Mouse (Mus musculus) heart, adult 2 months (tissue): Measurements from ENCODE around the gene Kirrel. TPM values are rescaled to one million over a fixed set of nuclear protein-coding genes. Genes with fewer than 3 reads are reported as not detected.

Experiments used
- DNase-seq, 2 experiments: peaks; one replicate each; pipeline ENCODE4 v3.0.0; 2021
- H3K27ac ChIP-seq: fragments of 200-600 bp; 2 replicates; pipeline ENCODE4 v1.8.1; 2022
- H3K27me3 ChIP-seq: fragments of 200-500 bp; 2 replicates; pipeline ENCODE4 v1.6.1; 2012; ENCODE audit warnings: mild to moderate bottlenecking, low read length, inconsistent platforms, mixed read lengths; ENCODE audit not compliant: control insufficient read depth, insufficient read depth
- H3K36me3 ChIP-seq: fragments of 200-500 bp; 2 replicates; pipeline ENCODE4 v1.6.1; 2012; ENCODE audit warnings: low read length, inconsistent platforms; ENCODE audit not compliant: control insufficient read depth, insufficient read depth
- H3K4me1 ChIP-seq: fragments of 200-500 bp; 2 replicates; pipeline ENCODE4 v1.6.1; 2011; ENCODE audit warnings: low read length; ENCODE audit not compliant: control insufficient read depth, insufficient read depth
- H3K4me3 ChIP-seq: fragments of 200-600 bp; 2 replicates; pipeline ENCODE4 v1.8.1; 2022
- H3K79me2 ChIP-seq: fragments of 200-500 bp; replicated peaks from 2 replicates; pipeline ENCODE4 v1.6.1; 2012; ENCODE audit warnings: mild to moderate bottlenecking, inconsistent platforms, low read length, moderate library complexity, mixed read lengths; ENCODE audit not compliant: control insufficient read depth, insufficient read depth
- H3K9ac ChIP-seq: fragments of 200-500 bp; 2 replicates; pipeline ENCODE4 v1.6.1; 2012; ENCODE audit warnings: low read depth, mild to moderate bottlenecking, control low read depth, inconsistent platforms, low read length, mixed read lengths
- CTCF ChIP-seq: fragments of 200-600 bp; IDR thresholded peaks from 2 replicates; pipeline ENCODE4 v1.8.1; 2022; ENCODE audit warnings: antibody characterized with exemption, mild to moderate bottlenecking, moderate library complexity
- EP300 ChIP-seq: fragments of 200-500 bp; IDR thresholded peaks from 2 replicates; pipeline ENCODE4 v1.6.1; 2011; ENCODE audit warnings: low read depth, low read length, control low read depth; ENCODE audit not compliant: insufficient read depth
- POLR2A ChIP-seq: fragments of 200-500 bp; IDR thresholded peaks from 2 replicates; pipeline ENCODE4 v1.6.1; 2011; ENCODE audit warnings: mild to moderate bottlenecking, low read depth, low read length, control low read depth; ENCODE audit not compliant: insufficient read depth
- WGBS: fragments of 180-500 bp; shearing (Covaris S2); methylation state at CpG from one replicate; pipeline ENCODE4 v1.1.7; 2018; 5-methylcytosine and 5-hydroxymethylcytosine counted together
- intact Hi-C: fragments of 180-260 bp; cut with DNase I; formaldehyde crosslinking; loops from one replicate; pipeline ENCODE4 v1.15.1; 2025
- polyA plus RNA-seq: library from polyadenylated mRNA; depleted of rRNA; stranded (reverse); fragments of >200 nt; gene quantifications from 2 replicates; pipeline ENCODE4 v1.2.3, GENCODE M21; 2012
- total RNA-seq, 2 experiments: library from RNA; stranded (reverse); gene quantifications; 2 replicates each; pipeline ENCODE4 v1.2.3; 2021

Kirrel gene
- total and polyA plus RNA-seq, 3 experiments = 6.0 to 7.5 (median 6.2) TPM

DNA sequence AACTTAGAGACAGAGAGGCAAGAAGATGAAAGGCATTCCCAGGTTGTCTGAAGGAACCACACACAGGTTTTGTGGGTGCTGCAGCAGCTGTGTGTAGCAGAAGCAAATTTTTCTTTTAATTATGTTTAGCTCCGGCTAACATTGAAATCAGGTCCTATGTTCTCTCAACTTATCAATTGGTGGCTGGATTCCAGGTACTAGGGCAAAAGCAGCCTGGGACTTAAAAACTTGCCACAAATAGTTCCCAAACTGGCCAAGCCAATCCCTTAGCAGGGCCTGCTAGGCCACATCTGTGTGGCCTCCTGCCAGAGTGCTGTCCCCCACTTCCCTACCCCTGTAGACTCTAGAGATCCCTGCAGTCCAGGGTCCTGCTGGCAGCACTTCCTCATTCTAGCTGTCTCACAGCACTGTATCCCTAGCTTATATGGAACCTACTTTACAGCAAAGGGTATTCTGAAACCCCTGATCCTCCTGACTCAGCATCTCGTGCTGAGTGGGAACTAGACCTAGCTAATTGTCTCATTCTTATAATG, 23.2 kb downstream of the Kirrel start:
- peak overlapping the region; percentile 62 for H3K9ac ChIP-seq
- DNase-seq = peak; percentile 38 to 45
- H3K4me3 ChIP-seq = no peak overlapping the region
- peaks cover 19% of the 10 kb centered on the region for H3K4me1 ChIP-seq
- peak overlapping the region; percentile 81 for H3K27ac ChIP-seq
- no peaks in the 10 kb centered on the region for H3K27me3 ChIP-seq
- peaks cover 4% of the 10 kb centered on the region; the same call in 1 of the 2 replicates for H3K36me3 ChIP-seq
- intact Hi-C loops = no loop called here
- 64% methylated on average over 2 of the region's 2 CpGs for WGBS
- no peaks in the 10 kb centered on the region for H3K79me2 ChIP-seq
- TF ChIP-seq EP300 = no peak
- TF ChIP-seq POLR2A = no peak
- no peak for TF ChIP-seq CTCF

DNA sequence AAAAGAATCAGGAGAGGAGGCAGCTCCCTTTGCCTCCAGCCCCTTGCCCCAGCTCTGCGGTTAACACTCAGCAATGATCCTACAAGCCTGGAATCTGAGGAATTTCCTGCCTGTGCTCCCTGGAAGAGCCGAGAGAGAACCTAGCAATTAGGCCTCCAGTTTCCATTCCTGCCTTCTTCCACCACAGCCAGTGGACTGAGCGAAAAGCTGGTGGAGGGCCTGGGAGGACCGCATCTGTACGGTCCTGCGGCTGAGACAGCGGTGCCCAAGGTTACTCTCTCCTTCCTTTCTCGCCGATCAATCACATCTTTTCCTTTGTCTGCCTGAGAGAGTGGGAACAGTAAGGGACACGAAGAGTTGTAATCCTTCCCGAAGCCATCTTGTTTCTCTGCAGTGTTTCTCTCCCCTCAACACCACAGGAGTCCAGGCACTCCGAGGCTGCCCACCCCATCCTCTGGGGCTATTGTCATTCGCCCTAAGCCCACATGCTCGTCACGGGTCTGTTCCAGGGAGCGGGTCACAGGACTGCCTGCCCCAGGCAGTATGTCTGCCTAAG, 23.8 kb downstream of the Kirrel start:
- peaks cover 19% of the 10 kb centered on the region for H3K4me1 ChIP-seq
- TF ChIP-seq CTCF (no peak), EP300 (0 out of 2 replicates have a peak, but pooled peaks have one; percentile 56), POLR2A (0 out of 2 replicates have a peak, but pooled peaks have one; percentile 14)
- no peak overlapping the region for H3K4me3 ChIP-seq
- no peaks in the 10 kb centered on the region for H3K27me3 ChIP-seq
- H3K79me2 ChIP-seq = no peaks in the 10 kb centered on the region
- intact Hi-C loops = no loop called here
- peaks cover 4% of the 10 kb centered on the region; the same call in 1 of the 2 replicates for H3K36me3 ChIP-seq
- H3K9ac ChIP-seq = peak overlapping the region; percentile 62
- peak; percentile 53 to 69 for DNase-seq
- WGBS = 30% methylated on average over 16 of the region's 16 CpGs
- peak overlapping the region; percentile 81 for H3K27ac ChIP-seq

DNA sequence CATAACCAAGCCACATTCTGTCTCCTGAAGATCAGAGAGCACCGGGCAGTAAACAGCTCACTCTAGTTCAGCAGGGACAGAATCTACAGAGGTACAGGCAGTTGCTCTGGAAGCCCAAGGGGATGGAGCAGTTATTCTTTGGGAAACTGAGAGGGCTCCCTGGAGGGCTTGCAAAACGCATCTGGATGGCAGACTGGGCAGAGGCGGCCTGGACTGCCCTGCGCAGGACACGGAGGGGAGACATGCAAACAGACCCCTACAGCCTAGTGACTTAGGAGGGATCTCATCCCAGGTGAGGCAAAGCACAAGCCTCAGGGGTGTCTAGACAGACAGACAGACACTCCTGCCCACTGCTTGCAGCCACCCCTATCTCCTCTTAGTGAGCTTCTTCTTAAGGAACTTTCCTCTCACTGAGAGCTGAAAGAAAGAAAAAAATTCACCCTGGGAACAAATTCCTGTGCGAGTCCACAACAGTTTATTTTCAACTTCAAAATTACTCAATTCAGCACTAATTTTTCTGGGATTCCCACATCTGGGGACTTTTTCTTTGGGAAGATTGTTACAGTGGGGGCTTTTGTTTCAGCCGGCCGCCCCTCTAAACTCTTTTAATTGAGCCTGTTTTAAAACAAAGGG, 24.4 kb downstream of the Kirrel start:
- TF ChIP-seq EP300 (no peak), CTCF (no peak), POLR2A (no peak)
- no peaks in the 10 kb centered on the region for H3K79me2 ChIP-seq
- peaks cover 4% of the 10 kb centered on the region; the same call in 1 of the 2 replicates for H3K36me3 ChIP-seq
- intact Hi-C loops = no loop called here
- no peak overlapping the region for H3K4me3 ChIP-seq
- peak overlapping the region; percentile 81 for H3K27ac ChIP-seq
- H3K9ac ChIP-seq = peak overlapping the region; percentile 65
- 41% methylated on average over 8 of the region's 8 CpGs for WGBS
- H3K27me3 ChIP-seq = no peaks in the 10 kb centered on the region
- peaks cover 19% of the 10 kb centered on the region for H3K4me1 ChIP-seq
- no peak for DNase-seq

DNA sequence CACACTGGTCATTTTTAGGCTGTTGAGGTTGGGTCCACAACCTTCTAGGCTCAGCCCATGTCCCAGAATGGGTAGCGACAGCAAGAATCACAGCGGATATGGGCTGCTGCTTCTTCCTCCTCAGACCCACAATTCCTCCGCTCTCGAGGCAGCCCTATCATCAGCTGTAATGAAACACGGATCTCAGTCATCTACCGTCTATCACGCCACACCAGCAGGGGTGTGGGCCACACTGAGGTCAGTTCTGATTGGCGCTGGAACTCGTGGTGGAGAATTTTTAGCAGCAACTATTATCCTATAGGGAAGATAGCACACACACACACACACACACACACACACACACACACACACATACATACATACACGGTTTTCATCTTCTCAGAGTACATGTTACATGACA, 25.1 kb downstream of the Kirrel start:
- Histone ChIP-seq H3K79me2 (no peaks in the 10 kb centered on the region), H3K9ac (no peak overlapping the region), H3K36me3 (peaks cover 4% of the 10 kb centered on the region; the same call in 1 of the 2 replicates), H3K4me3 (no peak overlapping the region), H3K27ac (peak overlapping the region; percentile 51), H3K27me3 (no peaks in the 10 kb centered on the region), H3K4me1 (peaks cover 21% of the 10 kb centered on the region)
- 62% methylated on average over 10 of the region's 10 CpGs for WGBS
- TF ChIP-seq CTCF (no peak), EP300 (no peak), POLR2A (no peak)
- intact Hi-C loops = no loop called here
- DNase-seq = peak in 1 of 2 experiments; percentile 27

GRCm38 (mm10) chr3:87144476-87145240, 29.9 kb downstream of the Kirrel start:
- intact Hi-C loops = no loop called here
- Histone ChIP-seq H3K27me3 (no peaks in the 10 kb centered on the region), H3K9ac (no peak overlapping the region), H3K4me1 (peaks cover 5% of the 10 kb centered on the region), H3K27ac (no peak overlapping the region), H3K36me3 (0 out of 2 replicates have a peak, but pooled peaks cover 2% of the 10 kb centered on the region), H3K4me3 (no peak overlapping the region), H3K79me2 (no peaks in the 10 kb centered on the region)
- DNase-seq = peak in 1 of 2 experiments; percentile 17
- no peak for TF ChIP-seq EP300
- TF ChIP-seq CTCF = no peak
- no peak for TF ChIP-seq POLR2A
- 50% methylated on average over 6 of the region's 6 CpGs for WGBS
